Mouse (Mus musculus) heart, embryonic 16.5 days (tissue): ENCODE data around the gene Lgr6. TPM values are rescaled to one million over a fixed set of nuclear protein-coding genes. Genes with fewer than 3 reads are reported as not detected.

Experiments used
- ATAC-seq: fragments of 200-750 bp; cut with Nextera tagmentation; replicated peaks from 2 replicates; pipeline ENCODE4 v1.8.0; 2017; ENCODE audit warnings: moderate number of reproducible peaks; ENCODE audit not compliant: insufficient read depth, low FRiP score; ENCODE audit errors: extremely low read depth
- H3K27ac ChIP-seq: fragments of 300-500 bp; sonication (generic); 2 replicates; pipeline ENCODE4 v1.5.1; 2014; ENCODE audit warnings: mild to moderate bottlenecking, low read length, control low read depth, moderate library complexity
- H3K27me3 ChIP-seq: fragments of 300-500 bp; sonication (generic); 2 replicates; pipeline ENCODE4 v1.6.1; 2014; ENCODE audit warnings: low read length, mixed read lengths; ENCODE audit not compliant: control insufficient read depth, insufficient read depth
- H3K36me3 ChIP-seq: fragments of 300-500 bp; sonication (generic); 2 replicates; pipeline ENCODE4 v1.6.1; 2014; ENCODE audit not compliant: control insufficient read depth, insufficient read depth
- H3K4me1 ChIP-seq: fragments of 300-500 bp; sonication (generic); 2 replicates; pipeline ENCODE4 v1.6.1; 2014; ENCODE audit warnings: low read length, mixed read lengths; ENCODE audit not compliant: control insufficient read depth, insufficient read depth
- H3K4me2 ChIP-seq: fragments of 300-500 bp; sonication (generic); 2 replicates; pipeline ENCODE4 v1.6.1; 2014; ENCODE audit warnings: low read depth, mild to moderate bottlenecking, control low read depth, low read length
- H3K4me3 ChIP-seq: fragments of 300-500 bp; sonication (generic); 2 replicates; pipeline ENCODE4 v1.5.1; 2014; ENCODE audit warnings: mild to moderate bottlenecking, control low read depth, low read length
- H3K9ac ChIP-seq: fragments of 300-500 bp; sonication (generic); 2 replicates; pipeline ENCODE4 v1.6.1; 2014; ENCODE audit warnings: low read length, control low read depth
- H3K9me3 ChIP-seq: fragments of 300-500 bp; sonication (generic); replicated peaks from 2 replicates; pipeline ENCODE4 v1.6.1; 2016; ENCODE audit warnings: low read length; ENCODE audit not compliant: control insufficient read depth
- WGBS: fragments of 180-500 bp; shearing (Covaris S2); extraction: QIAGEN DNeasy Blood & Tissue Kit; methylation state at CpG from one replicate; pipeline ENCODE4 v1.1.7; 2014; 5-methylcytosine and 5-hydroxymethylcytosine counted together
- polyA plus RNA-seq: library from polyadenylated mRNA; unstranded; fragments of >200 nt; fragmentation: Nextera tagmentation; extraction: Ambion mirVana; gene quantifications from 2 replicates; pipeline ENCODE4 v1.2.1, GENCODE M21; 2015

Gene Lgr6
- polyA plus RNA-seq, 1 experiment from 2014 or later, result 2.5 TPM

- ATAC-seq, result no peak
- H3K27ac ChIP-seq, result no peak overlapping the region
- WGBS, result 72% methylated on average over 4 of the region's 4 CpGs
These were observed 85.3 kb downstream of the Lgr6 start for GRCm38 (mm10) chr1:135019775-135020167.

GRCm38 (mm10) chr1:135019087-135019774 is 85.8 kb downstream of the Lgr6 start:
- Histone ChIP-seq H3K36me3 (no peaks in the 10 kb centered on the region), H3K4me1 (peaks cover 68% of the 10 kb centered on the region), H3K4me3 (no peak overlapping the region), H3K27me3 (no peaks in the 10 kb centered on the region), H3K9ac (no peak overlapping the region; the same call in 1 of the 2 replicates), H3K4me2 (no peak overlapping the region), H3K9me3 (no peaks in the 10 kb centered on the region), H3K27ac (0 out of 2 replicates have a peak overlapping the region, but pooled peaks have one; percentile 11)
- WGBS, result 47% methylated on average over 13 of the region's 13 CpGs
- ATAC-seq, result no peak

More at GRCm38 (mm10) chr1:135019775-135020167, 85.3 kb downstream of the Lgr6 start:
- H3K9ac ChIP-seq, result no peak overlapping the region
- H3K4me2 ChIP-seq, result no peak overlapping the region
- peaks cover 65% of the 10 kb centered on the region for H3K4me1 ChIP-seq
- H3K27me3 ChIP-seq, result no peaks in the 10 kb centered on the region
- H3K36me3 ChIP-seq, result no peaks in the 10 kb centered on the region
- no peaks in the 10 kb centered on the region for H3K9me3 ChIP-seq
- no peak overlapping the region for H3K4me3 ChIP-seq

GRCm38 (mm10) chr1:135017656-135018015 is 87.4 kb downstream of the Lgr6 start:
- H3K9ac ChIP-seq, result no peak overlapping the region
- peak overlapping the region; percentile 5; the same call in 1 of the 2 replicates for H3K27ac ChIP-seq
- H3K36me3 ChIP-seq, result no peaks in the 10 kb centered on the region
- no peaks in the 10 kb centered on the region for H3K27me3 ChIP-seq
- no peaks in the 10 kb centered on the region for H3K9me3 ChIP-seq
- 51% methylated on average over 2 of the region's 2 CpGs for WGBS
- H3K4me3 ChIP-seq, result no peak overlapping the region
- ATAC-seq, result no peak
- H3K4me1 ChIP-seq, result peaks cover 68% of the 10 kb centered on the region
- no peak overlapping the region for H3K4me2 ChIP-seq

GRCm38 (mm10) chr1:135016907-135017655 is 88.0 kb downstream of the Lgr6 start:
- Histone ChIP-seq H3K27ac (peak overlapping the region; percentile 5; the same call in 1 of the 2 replicates), H3K4me1 (peaks cover 65% of the 10 kb centered on the region), H3K27me3 (no peaks in the 10 kb centered on the region), H3K36me3 (no peaks in the 10 kb centered on the region), H3K4me2 (no peak overlapping the region), H3K9me3 (no peaks in the 10 kb centered on the region), H3K9ac (no peak overlapping the region), H3K4me3 (no peak overlapping the region)
- WGBS, result 61% methylated on average over 10 of the region's 10 CpGs
- ATAC-seq, result no peak

GRCm38 (mm10) chr1:135014921-135015445 is 90.1 kb downstream of the Lgr6 start:
- no peaks in the 10 kb centered on the region for H3K9me3 ChIP-seq
- ATAC-seq, result 0 out of 2 replicates have a peak, but pooled peaks have one; percentile 50
- H3K4me2 ChIP-seq, result peak overlapping the region; percentile 30; the same call in 1 of the 2 replicates
- H3K4me1 ChIP-seq, result peaks cover 53% of the 10 kb centered on the region
- WGBS, result 36% methylated on average over 10 of the region's 10 CpGs
- H3K27ac ChIP-seq, result peak overlapping the region; percentile 68
- no peaks in the 10 kb centered on the region for H3K27me3 ChIP-seq
- no peak overlapping the region for H3K4me3 ChIP-seq
- no peak overlapping the region for H3K9ac ChIP-seq
- no peaks in the 10 kb centered on the region for H3K36me3 ChIP-seq

GRCm38 (mm10) chr1:135012472-135012871 is 92.6 kb downstream of the Lgr6 start:
- no peaks in the 10 kb centered on the region for H3K27me3 ChIP-seq
- ATAC-seq, result no peak
- no peak overlapping the region for H3K4me3 ChIP-seq
- 79% methylated on average over 9 of the region's 9 CpGs for WGBS
- H3K4me1 ChIP-seq, result peaks cover 36% of the 10 kb centered on the region
- no peaks in the 10 kb centered on the region for H3K36me3 ChIP-seq
- H3K27ac ChIP-seq, result peak overlapping the region; percentile 38
- H3K9ac ChIP-seq, result no peak overlapping the region
- no peaks in the 10 kb centered on the region for H3K9me3 ChIP-seq
- H3K4me2 ChIP-seq, result no peak overlapping the region

- no peaks in the 10 kb centered on the region for H3K27me3 ChIP-seq
- H3K4me1 ChIP-seq, result peaks cover 30% of the 10 kb centered on the region
- WGBS, result 90% methylated on average over 5 of the region's 5 CpGs
- no peak overlapping the region for H3K4me3 ChIP-seq
- H3K27ac ChIP-seq, result peak overlapping the region; percentile 38
- no peak overlapping the region for H3K9ac ChIP-seq
- no peak overlapping the region for H3K4me2 ChIP-seq
- H3K9me3 ChIP-seq, result no peaks in the 10 kb centered on the region
- H3K36me3 ChIP-seq, result no peaks in the 10 kb centered on the region
- no peak for ATAC-seq
These were observed 93.2 kb downstream of the Lgr6 start for GRCm38 (mm10) chr1:135011912-135012311.

GRCm38 (mm10) chr1:135009833-135010232 is 95.2 kb downstream of the Lgr6 start:
- H3K9me3 ChIP-seq, result no peaks in the 10 kb centered on the region
- peaks cover 16% of the 10 kb centered on the region for H3K4me1 ChIP-seq
- H3K27ac ChIP-seq, result peak overlapping the region; percentile 44; the same call in 1 of the 2 replicates
- H3K4me3 ChIP-seq, result no peak overlapping the region
- no peaks in the 10 kb centered on the region for H3K27me3 ChIP-seq
- no peak for ATAC-seq
- no peak overlapping the region for H3K9ac ChIP-seq
- no peak overlapping the region for H3K4me2 ChIP-seq
- 54% methylated on average over 3 of the region's 3 CpGs for WGBS
- no peaks in the 10 kb centered on the region for H3K36me3 ChIP-seq

- Histone ChIP-seq H3K9ac (no peak overlapping the region), H3K4me2 (no peak overlapping the region), H3K4me1 (peaks cover 6% of the 10 kb centered on the region; the same call in 1 of the 2 replicates), H3K27me3 (no peaks in the 10 kb centered on the region), H3K9me3 (no peaks in the 10 kb centered on the region), H3K36me3 (no peaks in the 10 kb centered on the region), H3K4me3 (no peak overlapping the region), H3K27ac (peak overlapping the region; percentile 17)
- no peak; the same call in 1 of the 2 replicates for ATAC-seq
- WGBS, result 42% methylated on average over 7 of the region's 7 CpGs
These were observed 99.4 kb downstream of the Lgr6 start for GRCm38 (mm10) chr1:135005696-135006095.
